Mouse (Mus musculus) CD4-positive helper T cell, adult 2 months (primary cell): Measurements from ENCODE around the gene Dpm1.

ENCODE experiments used
- DNase-seq: peaks from one replicate; pipeline ENCODE4 v3.0.0-alpha.2; 2012; ENCODE audit warnings: low read depth, missing footprints, low spot score

Dpm1 gene

DNA sequence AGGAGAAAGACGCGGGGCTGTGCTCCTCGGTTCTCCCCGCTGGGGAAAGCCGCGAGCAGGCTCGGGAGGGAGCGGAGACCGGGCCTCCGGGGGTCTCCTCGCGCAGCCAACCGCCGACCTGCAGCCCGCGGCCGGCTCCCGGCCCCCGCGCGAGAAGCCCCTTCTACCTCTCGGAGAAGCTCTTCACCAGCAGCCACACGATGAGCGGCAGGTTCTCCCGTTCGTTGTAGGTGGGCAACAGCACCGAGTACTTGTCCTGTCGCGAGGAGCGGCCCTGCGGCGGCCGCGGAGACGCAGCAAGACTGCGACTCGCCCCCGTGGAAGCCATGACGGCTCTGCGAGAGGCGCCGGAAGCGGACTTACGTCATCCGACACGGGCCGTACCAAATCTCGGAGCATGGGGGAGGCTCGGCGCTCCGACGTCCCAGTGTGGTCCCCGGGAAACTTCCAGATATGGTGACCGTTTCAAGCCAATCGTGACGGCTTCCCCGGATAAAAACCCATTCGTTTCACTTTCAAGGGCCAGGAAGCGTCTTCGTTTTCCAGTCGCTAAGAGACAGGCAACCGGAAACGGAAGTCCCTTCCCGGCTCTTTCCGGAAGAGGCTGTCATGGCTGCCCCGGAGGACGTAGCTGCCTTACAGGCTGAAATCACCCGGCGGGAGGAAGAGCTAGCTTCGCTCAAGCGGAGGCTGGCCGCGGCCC, at the start of gene Dpm1, which contains the start of the genes Gm20716 and Mocs3:
Gene Dpm1, minus strand, starts transcription at position 566 of the 703 bp plus-strand sequence.
Gene Gm20716, minus strand, starts transcription at position 339 of the 703 bp plus-strand sequence.
Gene Mocs3, plus strand, starts transcription at position 597 of the 703 bp plus-strand sequence.
- DNase-seq = peak; percentile 93

DNA sequence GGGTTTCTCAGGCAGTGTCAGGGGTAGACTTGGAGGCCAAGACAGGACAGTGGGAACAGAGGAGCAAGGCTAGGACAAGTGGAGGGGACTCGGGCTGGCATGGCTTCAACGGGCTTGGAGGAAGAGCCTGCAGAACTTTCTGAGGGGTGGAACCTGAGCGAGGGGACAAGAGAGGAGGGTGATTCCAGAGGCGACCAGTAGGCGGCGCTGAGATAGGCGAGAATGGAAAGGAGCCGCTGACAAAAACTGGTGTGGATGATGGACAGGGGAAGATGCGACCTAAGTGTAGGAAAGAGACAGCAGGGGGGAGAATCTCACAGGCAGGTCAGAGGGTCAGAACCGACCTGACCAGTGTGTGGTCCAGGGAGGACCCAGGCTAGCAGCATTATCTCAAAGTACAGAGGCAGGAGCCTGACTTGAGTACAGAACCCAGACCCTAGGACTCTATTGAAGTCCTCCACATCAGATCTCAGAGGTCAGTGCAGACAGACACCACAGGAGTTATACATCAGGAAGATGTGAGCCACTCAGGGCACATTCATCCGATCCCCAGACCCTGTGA, 44.1 kb upstream of the Dpm1 start:
- DNase-seq = peak; percentile 49

DNA sequence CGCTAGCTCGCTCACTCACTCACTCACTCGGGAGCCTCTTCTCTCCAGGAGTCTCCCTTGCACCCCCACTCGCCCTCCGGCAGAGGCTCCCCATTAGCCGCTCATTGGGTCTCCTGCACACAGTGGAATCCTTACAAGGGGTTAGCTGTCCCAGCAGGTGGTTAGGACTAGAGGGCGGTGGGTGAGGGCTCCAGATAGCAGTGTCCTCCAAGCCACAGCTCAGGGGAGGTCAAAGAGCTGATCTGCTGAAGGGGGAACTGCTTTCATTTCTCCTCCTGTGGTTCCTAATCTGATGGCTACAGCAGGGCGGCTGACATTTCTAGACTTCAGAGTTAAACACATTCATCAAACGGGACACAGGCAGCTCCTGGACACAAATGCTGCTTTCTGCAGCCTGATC, 43.0 kb upstream of the Dpm1 start:
- no peak for DNase-seq

DNA sequence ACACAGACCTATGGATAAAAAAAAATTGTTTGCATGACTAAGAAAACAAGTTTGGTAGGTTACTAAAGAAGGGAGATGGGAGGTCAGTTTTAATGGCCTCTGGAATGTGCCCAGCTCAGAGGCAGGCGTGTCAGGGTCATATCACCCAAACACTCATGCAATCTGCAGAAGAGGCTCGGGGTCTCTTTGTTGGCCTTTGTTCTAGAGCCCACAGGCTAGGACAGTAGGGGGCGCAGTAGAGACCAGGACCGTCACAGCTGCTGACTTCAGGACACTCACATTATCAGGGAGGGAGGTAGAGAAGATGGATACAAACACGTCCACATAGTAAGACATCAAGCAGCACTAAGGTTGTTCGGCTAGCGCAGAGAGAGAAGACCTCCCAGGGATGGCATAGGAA, 37.6 kb upstream of the Dpm1 start:
- DNase-seq = no peak

DNA sequence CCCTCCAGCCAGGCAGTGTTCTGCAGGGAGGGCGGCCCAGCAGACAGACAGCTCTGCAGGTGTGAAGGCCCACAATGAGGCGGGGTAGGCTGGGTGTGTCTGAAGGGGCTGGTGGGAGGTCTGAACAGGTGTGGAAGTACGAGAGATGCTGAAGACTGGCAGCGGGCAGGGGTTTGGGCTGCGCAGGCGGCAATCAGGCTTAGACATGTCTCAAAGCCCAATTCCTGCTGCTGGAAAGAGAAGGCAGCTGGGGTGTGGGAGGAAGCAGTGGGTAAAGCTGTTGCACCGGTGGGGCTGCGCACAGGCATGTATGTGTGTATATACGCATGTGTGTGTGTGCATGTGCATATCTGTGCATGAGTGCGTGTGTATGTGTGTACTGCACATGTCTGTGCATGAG, 30.5 kb upstream of the Dpm1 start:
- no peak for DNase-seq

DNA sequence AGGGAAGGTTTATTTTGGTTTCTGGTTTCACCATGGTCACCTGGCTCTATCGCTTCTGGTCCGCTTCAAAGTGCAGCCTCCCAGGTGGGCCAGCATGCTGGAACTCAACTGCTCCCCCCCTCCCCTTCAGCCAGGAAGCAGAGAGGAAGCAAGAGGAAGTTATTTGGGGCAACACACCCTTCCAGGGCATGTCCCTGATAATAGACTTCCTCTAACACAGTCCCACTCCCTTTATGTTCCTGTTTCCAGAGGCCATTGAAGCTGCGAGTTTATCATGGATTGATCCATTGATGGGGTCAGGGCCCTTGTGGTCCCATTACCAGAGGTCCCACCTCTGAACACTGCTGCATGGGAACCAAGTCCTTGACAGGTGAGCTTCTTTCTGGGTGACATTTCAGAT, 29.7 kb upstream of the Dpm1 start:
- no peak for DNase-seq

DNA sequence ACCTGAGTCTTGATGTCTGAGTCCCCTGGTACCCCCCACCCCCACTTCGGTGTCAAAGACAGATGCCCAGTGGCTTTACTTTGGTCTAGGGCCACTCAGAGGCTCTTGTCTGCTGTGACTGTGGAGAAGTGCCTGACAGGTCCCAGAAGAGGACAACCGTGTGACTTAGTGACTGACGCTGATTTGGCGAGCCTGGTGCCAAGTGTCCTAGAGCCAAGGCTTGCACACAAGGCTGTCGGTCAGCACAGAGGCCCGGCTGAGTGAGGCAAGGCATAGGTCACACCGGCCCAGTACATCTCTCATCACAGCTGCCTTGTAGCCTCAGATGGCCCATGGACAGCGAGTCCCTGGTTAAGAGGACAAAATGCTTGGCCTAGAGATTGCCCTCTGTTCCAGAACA, 28.7 kb upstream of the Dpm1 start:
- no peak for DNase-seq

DNA sequence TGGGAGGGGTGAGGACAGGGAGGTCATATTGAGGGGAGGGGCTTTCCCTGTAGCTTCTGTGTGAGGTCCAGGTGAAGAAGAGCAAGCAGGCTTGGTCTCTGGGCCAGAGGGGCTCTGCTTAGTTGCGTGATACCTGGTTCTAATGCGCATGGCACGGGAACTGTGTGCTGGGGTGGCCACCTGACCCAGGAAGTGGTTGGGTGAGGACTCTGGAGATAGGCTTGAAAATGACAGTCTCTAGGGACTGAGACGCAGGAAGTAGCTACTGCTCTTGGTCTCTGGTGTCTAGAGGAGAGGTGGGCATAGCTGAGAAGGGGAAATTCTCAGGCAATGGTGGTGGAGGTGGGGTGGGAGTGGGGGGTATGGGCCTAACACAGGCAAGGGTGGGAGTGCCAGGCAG, 26.8 kb upstream of the Dpm1 start:
- no peak for DNase-seq

DNA sequence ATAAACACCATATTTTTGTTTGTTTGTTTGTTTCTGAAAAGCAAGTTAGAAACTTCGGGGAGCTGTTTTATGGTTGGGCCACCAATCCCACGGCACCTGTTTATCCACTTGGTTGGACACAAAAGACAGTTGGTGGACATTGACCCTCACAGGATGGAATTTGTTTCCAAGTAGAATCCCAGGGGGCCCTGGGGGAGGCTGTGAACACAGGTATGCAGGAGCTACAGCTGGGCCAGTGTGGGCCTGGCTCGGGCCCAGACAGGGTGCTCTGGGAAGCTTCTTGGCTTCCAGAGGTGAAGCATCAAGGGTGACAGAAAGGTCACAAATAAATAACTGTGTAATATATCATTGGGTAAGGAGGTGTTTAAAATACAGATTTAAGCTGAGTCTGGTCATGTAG, 26.1 kb upstream of the Dpm1 start:
- no peak for DNase-seq

DNA sequence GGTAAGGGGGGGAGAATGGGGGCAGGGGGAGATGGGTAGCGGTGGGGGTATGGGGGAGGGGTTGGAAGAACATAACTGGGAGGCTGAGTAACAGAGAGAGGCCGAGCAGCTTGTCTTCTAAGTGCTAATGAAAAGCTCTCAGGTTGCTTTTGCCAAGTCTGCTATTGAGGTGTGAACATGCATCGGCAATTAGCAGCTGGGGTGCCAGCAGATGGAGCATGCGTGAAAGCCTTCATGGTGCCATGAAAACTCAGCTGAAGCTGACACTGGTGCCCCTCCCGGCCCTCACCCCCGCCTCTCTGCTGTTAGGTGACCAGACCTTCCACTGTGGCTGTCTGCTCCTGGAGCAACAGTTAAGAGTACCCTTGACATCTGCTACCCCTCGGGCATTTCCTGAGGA, 23.4 kb upstream of the Dpm1 start:
- DNase-seq = no peak

DNA sequence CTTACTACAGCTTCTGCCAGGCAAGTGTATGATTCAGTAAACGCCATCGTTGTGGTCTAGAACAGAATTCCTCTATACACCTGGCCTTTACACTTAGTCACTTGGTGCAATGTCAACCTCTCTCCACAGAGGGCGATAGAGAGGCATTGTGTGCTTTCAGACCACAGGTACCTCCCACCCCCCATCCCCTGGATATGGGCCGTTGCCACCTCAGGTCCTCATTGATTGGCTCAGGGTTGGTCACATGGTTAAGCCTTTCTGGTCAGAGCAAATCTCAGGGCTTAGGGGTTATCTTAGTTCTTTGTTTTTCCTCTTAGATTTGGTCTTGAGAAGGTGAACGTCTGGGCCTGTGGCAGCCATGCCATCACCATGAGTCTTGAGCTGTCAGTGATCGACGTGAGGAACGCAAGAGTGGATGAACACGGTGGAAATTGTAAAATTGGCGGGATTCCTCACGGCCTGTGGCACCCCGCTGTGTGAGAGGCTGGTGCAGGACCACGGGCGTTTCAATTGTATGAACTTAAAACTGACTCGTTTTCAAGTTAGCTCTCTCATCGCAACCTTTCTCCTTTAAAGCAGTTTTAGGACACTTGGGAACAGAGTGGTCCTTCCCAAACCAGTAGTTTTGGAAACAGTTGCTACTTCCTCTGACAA, 22.4 kb upstream of the Dpm1 start:
- peak; percentile 55 for DNase-seq

DNA sequence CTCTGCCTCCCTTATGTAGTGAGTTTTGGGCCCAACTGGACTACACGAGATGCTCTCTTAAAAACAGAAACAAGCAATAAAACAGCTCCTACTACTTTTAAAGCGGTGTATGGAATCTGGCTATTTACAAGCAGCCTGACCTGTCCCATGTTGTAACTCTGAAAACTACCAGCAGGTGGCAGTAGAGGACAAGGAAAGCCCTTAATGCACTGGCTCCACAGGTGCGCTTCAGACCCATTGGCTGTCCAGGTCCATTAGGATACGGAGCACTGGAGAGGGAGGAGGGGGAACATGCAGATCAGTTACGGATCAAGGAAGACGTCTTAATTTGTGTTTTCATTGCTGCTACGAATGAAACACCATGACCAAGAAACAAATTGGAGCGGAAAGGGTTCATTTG, 19.9 kb upstream of the Dpm1 start:
- peak; percentile 79 for DNase-seq

DNA sequence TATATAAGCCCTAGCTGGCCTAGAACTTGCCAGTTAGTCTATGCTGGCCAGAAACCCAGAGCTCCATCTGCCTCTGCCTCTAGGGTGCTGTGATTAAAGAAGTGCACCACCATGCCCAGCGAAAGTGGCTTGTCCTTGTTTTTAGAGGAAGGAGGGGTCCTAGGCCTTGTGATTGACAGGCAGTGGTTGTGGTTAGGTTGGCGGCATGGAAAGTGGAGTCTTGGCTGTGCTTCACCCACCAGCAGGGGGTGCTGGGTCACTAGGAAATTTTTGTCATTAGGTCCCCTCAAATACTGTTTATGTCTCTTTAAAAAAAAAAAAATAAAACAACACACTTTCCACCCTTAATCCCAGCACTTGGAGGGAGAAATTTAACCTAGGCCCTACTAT, 18.5 kb upstream of the Dpm1 start:
- peak; percentile 57 for DNase-seq

DNA sequence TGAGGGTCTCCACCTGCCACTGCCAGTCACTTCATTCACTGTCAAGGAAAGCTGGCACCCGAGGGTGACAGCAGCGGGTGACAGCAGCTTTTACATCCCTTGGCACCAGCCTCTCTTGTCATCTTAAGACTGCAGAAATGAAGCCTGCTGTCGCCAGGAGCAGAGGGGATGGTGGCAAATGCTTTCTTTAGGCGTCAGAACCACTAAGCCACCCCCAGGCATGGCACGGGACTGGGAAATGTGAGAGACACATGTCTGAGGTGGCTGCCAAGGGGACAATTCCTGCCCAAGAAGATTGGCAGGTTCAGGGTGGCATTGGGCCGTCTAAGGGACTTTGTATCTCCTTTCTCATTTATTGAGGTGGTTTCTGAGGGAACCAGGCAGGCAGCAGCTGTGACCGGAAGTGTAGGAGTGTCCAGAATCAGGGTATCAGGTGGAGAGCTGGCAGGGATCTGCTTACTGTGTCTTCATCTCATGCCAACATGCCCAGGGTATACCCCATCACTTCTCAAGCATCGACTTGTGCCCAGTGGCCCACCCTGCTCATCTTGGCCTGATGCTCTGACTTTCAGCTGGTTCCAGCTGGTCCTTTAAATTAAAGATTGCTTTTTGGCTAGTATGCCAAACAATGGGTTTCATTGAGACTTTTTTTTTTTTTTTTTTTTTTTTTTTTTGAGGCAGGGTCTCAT, 17.9 kb upstream of the Dpm1 start:
- no peak for DNase-seq

DNA sequence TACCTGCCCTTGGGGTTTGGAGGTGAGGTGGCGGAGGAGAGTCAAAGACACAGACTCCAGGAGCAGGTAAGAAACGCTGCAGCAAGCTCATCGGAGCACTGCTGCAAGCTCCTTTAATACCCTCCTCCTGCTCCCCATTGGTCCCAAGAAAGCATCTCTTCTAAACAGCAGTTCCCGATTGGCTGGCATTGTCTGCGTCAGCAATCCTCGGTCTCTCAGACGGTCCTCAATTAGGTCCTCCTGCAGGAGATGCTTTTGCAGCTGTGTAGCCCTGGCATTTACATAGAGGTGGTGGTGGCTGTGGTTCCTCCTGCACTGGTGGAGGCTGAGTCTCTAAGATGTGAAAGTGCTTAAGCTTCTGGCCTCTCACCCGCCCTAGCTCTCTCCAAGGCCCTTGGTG, 15.2 kb upstream of the Dpm1 start:
- no peak for DNase-seq

DNA sequence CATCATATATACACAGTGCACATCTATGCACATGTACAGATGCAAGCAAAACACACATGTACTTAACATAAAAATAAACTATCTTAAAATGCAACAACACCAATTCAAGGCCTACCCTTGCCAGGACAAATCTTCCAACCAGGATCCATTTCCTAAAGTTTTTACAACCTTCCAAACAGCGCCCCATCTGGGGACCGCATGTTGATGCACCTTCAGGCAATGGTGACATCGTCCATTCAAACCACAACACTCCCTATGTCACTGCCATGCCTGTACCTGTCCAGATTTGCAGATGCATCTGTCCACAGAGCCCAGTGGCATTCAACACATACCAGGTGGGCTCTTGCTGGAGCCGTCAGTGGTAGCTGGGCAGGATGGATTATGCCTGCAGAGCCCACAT, 12.9 kb upstream of the Dpm1 start:
- no peak for DNase-seq

DNA sequence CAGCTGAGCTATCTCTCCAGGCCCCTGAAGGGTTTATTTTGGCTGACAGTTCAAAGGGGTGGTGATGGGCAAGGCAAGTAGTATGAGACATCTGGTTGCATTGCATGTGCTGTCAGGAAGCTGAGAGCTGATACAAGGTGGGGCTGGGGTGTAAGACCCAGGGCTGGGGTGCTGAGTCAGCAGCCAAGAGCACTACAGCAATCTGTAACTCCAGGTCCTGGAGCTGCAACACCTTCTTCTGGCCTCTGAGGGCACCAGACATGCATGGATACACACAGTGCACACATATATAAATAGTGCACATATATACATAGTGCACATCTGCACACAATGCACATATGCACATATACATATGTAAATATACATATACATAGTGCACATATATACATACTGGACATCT, 12.4 kb upstream of the Dpm1 start:
- DNase-seq = no peak

DNA sequence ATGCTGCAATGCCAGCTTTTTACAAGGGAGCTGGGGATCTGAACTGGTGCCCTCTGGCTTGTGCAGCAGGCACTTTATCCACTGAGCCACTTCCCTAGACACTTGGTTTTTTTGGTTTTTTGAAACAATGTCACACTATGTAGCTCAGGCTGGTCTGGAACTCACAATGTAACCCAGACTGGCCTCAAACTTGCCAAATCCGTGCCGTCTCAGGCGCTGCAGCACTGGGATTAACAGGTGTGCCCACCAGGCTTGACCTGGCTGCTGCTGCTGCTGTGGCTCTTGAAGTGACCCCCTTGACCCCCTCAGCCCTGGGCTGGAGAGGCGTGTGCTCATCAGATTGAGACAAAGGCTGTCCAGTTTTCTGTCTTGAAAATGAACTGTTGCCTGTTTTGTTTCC, 7.9 kb upstream of the Dpm1 start:
- DNase-seq = no peak

DNA sequence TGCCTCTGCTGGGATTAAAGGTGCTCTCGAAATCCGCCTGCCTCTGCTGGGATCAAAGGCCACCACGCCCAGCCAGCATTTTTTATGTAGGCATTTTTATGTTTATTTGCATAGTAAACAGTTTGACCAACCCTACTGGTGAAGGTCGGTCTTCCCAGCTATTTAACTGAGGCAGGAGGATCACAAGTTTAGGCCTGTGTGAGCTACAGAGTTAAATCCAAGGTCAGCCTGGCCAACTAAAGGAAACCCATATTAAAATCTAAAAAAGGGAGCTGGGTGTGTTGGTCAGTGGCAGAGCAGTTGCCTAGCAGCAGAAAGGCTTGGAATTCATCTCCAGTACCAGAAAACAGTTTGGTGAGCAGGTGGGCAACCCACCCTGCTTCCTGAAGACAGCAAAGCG, 2.9 kb upstream of the Dpm1 start:
- no peak for DNase-seq

DNA sequence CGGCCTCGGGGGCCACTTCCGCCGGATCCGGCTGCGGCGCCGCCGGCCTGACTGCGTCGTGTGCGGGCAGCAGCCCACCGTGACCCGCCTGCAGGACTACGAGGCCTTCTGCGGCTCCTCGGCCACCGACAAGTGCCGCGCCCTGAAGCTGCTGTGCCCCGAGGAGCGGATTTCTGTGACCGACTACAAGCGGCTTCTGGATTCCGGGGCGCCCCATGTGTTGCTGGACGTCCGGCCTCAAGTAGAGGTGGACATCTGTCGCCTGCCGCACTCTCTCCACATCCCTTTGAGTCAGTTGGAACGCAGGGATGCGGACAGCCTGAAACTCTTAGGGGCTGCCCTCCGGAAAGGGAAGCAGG, 1.1 kb upstream of the Dpm1 start:
- no peak for DNase-seq

DNA sequence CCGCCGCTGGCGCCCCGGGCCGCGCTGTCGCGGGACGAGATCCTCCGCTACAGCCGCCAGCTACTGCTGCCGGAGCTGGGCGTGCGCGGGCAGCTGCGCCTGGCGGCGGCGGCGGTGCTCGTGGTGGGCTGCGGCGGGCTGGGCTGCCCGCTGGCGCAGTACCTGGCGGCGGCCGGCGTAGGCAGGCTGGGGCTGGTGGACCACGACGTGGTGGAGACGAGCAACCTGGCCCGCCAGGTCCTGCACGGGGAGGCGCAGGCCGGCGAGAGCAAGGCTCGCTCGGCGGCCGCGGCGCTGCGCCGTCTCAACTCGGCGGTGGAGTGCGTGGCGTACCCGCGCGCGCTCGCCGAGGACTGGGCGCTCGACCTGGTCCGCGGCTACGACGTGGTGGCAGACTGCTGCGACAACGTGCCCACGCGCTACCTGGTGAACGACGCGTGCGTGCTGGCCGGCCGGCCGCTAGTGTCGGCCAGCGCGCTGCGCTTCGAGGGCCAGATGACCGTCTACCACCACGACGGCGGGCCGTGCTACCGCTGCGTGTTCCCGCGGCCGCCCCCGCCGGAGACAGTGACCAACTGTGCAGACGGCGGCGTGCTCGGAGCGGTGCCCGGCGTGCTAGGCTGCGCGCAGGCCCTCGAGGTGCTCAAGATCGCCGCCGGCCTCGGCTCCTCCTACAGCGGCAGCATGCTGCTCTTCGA, 531 bp upstream of the Dpm1 start:
- peak; percentile 51 for DNase-seq
